In the genomic region with DNA sequence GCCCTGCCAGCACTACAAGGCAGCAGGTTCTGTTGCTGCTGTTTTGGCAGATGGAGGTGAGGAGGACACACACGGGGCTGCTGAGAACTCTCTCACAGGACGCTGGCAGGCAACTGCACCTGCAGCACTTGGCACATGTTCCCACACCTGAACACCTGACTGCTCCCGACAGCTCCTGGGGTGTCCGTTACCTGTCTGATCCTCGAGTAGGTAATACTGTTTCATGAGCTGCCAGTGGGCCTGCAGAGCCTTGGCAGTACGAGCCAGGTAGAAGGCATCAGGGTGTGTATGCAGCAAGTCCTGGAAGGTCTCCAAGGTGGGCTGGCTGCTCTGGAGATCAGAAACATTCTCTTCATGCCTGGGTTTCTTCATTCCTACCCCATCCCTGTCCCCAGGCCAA, we compare ENCODE assay signal across 8 mouse cellular contexts. TPM values are rescaled to one million over a fixed set of nuclear protein-coding genes. Genes with fewer than 3 reads are reported as not detected.
"Had no signal": no experiment of that assay in that cellular context is flagged by ENCODE, and none has a peak within 500 bp of the region (broad histone marks: within the 10 kb centered on the region; RNA-seq: fewer than 3 reads in every experiment).

No protein-coding gene starts in this region.

RNA-seq across cellular contexts. Expression of a gene that starts 22.1 kb away (rescaled TPM):
- total RNA-seq: megakaryocyte progenitor cell, adult 5-6 weeks; megakaryocyte-erythroid progenitor cell, adult 5-6 weeks had no signal
- polyA plus RNA-seq: liver, adult 2 months had no signal

RNA-seq across cellular contexts. Expression of a gene that starts 49.0 kb away (rescaled TPM):
- total RNA-seq: liver, adult 2 months; megakaryocyte progenitor cell, adult 5-6 weeks; megakaryocyte-erythroid progenitor cell, adult 5-6 weeks had no signal
- polyA plus RNA-seq: limb, embryonic 11.5 days; liver, adult 2 months; liver, embryonic 13.5 days; lung, adult 2 months; stomach, embryonic 14.5 days; stomach, postnatal 0 days had no signal
